Mouse (Mus musculus) layer of hippocampus, adult 6 months (tissue): ENCODE data around the gene Nxf2. TPM values are rescaled to one million over a fixed set of nuclear protein-coding genes. Genes with fewer than 3 reads are reported as not detected.

ENCODE experiments used
- long read RNA-seq, 2 experiments: library from polyadenylated mRNA; unstranded; transcript quantifications; one replicate each; pipeline ENCODE4 v2.0.0; 2019 to 2020
- polyA plus RNA-seq: library from polyadenylated mRNA; unstranded; fragments of <200 nt; fragmentation: Nextera tagmentation; gene quantifications from 2 replicates; pipeline ENCODE4 v1.2.3, GENCODE M21; 2021

The Nxf2 gene
- 0.11 TPM in 1 of 2 replicates, not detected in the other for polyA plus RNA-seq
- long read RNA-seq, experiment 1 = 0 reads
- long read RNA-seq, experiment 2, partial matches to known transcripts = 0 of 1 reads
- long read RNA-seq, experiment 2, other reads (novel, unspliced or antisense) = 1 of 1 reads

GRCm38 (mm10) chrX:134964546-134964945 is at the start of gene Nxf2:
TSS of gene Nxf2 (minus strand) at chrX:134964754.

GRCm38 (mm10) chrX:135008720-135009470 is 44.3 kb upstream of the Nxf2 start, which contains the start of gene Zmat1:
TSS of gene Zmat1 (minus strand) at chrX:135009209.

Other genes starting within 250 kb of the Nxf2 start
- 35.4 and 35.9 TPM in 2 replicates for gene Armcx1, start 246.8 kb downstream of the Nxf2 start, polyA plus RNA-seq
- 2.3 and 3.8 TPM in 2 replicates for gene Armcx6, start 213.3 kb downstream of the Nxf2 start, polyA plus RNA-seq
- gene Armcx3, start 208.2 kb downstream of the Nxf2 start, polyA plus RNA-seq = 53.5 and 57.6 TPM in 2 replicates
- gene Armcx2, start 155.5 kb downstream of the Nxf2 start, polyA plus RNA-seq = 15.2 and 16.4 TPM in 2 replicates
- 7.1 TPM in 2 replicates for gene Zmat1, start 44.5 kb upstream of the Nxf2 start, polyA plus RNA-seq
- gene Gm15023, start 212.9 kb upstream of the Nxf2 start, polyA plus RNA-seq = not detected in 2 replicates
- 58.8 and 60.5 TPM in 2 replicates for gene Tceal6, start 245.9 kb upstream of the Nxf2 start, polyA plus RNA-seq